Mouse (Mus musculus): ENCODE measurements around the gene Fip1l1. TPM values are rescaled to one million over a fixed set of nuclear protein-coding genes. Genes with fewer than 3 reads are reported as not detected.

The Fip1l1 gene
- 10 to 100 TPM; 14.1 to 19.0 (median 14.6) TPM for total RNA-seq (2022)

GRCm38 (mm10) chr5:74535240-74536021, at the start of gene Fip1l1:
Gene Fip1l1, plus strand, starts transcription at chr5:74535449.
- peak; percentile 71 to 82 for DNase-seq (ENCODE audit: low spot score in 2 of 2)

GRCm38 (mm10) chr5:74492705-74493104, 42.5 kb upstream of the Fip1l1 start:
- DNase-seq (ENCODE audit: low spot score in 2 of 2): no peak

- no peak for DNase-seq (ENCODE audit: low spot score in 2 of 2)
Measured at GRCm38 (mm10) chr5:74511686-74512085, 23.6 kb upstream of the Fip1l1 start.

DNA sequence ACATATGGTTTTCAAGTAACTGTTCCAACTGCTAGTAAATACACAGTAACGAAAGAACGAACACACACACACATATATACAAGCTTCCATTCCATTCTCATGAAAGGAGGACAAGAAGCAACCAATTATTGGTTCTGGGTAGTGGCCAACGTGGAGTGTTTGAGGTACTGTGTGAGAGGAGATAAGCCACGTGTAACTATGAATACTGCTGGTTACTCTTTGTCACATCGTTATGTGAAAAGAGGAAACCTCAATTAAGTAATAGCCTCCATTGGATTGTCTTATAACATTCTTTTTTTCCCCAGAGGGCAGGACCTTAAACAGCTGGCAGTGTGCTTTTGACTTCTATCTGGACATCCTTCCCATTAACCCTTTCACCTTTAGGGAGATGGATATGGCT, 8.2 kb upstream of the Fip1l1 start:
- DNase-seq (ENCODE audit: low spot score in 2 of 2): no peak

DNA sequence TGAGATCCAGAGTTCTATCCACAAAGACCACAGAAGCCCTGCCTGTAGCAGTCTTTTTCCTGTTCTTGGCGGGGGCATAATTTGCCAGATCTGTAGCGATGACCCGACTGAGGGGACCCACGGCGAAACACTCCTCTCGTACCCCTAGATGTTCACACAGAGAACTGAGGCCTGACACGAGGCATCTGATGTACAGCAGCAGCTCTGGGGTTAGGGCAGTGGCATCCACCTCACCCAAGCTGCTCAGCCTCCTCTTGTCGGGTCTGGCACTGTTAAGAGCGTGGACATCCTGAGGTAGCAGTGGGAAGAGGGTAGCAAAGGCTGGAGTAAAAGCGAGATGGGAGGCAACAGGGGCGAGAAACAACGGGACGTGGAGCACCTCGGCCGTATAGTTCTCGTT, 4.5 kb upstream of the Fip1l1 start:
- DNase-seq (ENCODE audit: low spot score in 2 of 2): no peak

DNA sequence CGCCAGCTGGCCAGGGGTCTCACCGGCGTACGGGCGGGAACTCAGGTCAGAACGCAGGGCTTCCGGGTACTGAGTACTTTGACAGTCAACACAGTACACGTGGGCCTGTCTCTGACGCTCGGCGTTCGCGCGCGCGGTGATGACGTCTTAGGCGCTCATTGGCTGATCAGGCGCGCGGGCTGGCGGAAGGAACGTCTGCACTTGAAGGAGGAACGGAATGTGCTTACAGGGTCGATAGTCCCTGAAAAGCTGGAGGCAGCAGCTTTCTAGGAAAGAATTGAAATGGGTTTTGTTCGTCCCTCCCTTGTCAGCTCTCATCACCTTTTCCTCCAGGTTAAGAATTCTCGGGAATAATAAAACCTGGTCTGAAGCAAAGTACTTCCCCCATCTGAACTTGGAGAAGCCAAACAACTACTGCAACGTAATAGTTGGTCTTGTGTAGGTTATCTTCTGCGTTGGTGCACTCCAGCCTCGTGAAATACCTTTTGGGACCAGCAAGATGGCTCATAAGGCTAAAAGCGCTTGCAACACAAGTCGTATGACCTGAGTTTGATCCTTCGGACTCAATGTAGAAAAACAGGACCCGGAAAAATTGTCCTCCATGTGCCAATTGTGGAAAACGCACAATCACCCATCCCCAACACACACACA, 3.5 kb upstream of the Fip1l1 start, which contains the start of gene Scfd2:
TSS of gene Scfd2 (minus strand) at position 130 of the 651 bp plus-strand sequence.
- peak; percentile 91 for DNase-seq (ENCODE audit: low spot score in 2 of 2)

DNA sequence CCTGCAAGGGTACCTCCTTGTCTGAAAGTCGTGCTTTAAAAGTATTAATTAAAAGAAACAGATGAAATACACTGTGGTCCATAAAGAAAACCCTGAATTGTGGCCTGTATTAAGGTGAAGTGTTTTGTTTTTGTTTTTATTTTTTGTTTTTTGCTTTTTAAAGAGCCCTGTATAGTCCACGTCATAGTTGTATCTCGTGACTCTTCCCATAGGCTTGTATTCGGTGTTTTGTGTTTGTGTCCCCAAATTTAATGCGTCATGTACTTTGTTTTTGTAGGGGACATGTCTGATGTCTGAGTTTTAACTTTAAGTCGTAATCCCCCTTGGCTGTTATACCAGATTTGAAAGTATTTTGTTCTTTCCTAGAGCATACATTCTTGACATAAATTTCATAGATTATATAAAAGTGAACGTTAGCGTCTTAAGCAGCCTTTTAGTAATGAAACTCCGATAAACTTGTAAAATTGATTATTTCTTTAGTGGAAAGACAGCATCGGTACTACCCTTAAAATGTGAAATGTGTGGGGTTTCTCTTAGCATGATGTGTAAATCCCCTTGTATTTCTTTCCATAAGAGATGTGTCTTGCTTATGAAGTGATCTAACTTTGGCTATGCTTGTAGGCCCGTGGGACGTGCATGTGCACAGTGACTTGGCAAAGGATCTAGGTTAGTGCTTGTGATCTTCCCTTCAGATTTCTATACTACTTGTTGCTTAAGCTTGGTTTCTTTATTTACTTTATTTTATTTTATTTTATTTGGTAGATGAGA, 1.1 kb downstream of the Fip1l1 start:
- no peak for DNase-seq (ENCODE audit: low spot score in 2 of 2)

DNA sequence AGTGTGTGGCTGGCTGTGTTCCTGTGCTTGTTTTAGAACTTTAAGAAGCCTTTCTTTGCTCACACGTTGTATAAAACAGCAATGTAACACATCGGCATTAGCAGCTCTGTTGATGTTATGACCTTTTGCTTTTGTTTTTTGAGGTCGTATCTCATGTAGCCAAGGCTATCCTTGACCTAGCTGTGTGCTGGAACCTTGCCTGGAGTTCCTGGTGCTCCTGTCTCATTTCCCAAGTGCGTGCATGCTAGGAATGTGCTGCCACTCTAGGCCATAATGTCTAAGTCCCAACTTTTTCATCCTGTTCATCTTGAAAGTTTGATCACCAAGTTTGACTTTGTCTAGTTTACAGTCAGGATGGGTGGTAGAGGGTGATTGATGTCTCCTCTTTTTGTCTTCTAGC, 10.4 kb downstream of the Fip1l1 start:
- DNase-seq (ENCODE audit: low spot score in 2 of 2): no peak

DNA sequence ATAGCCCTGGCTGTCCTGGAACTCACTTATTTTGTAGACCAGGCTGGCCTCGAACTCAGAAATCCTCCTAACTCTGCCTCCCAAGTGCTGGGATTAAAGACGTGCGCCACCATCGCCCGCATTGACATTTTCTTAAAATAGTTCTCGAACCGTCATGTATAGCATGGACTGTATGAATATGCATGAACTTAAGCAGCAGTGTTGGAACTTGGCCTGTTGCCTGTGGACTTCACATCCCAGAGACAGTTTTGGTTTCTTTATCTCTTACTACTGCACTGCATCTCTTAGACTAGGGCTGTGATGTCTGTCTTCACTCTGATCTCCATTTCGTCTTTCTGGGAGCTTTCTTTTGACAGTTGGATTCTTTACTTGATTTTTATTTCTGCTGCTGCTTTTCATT, 14.3 kb downstream of the Fip1l1 start:
- no peak for DNase-seq (ENCODE audit: low spot score in 2 of 2)

DNA sequence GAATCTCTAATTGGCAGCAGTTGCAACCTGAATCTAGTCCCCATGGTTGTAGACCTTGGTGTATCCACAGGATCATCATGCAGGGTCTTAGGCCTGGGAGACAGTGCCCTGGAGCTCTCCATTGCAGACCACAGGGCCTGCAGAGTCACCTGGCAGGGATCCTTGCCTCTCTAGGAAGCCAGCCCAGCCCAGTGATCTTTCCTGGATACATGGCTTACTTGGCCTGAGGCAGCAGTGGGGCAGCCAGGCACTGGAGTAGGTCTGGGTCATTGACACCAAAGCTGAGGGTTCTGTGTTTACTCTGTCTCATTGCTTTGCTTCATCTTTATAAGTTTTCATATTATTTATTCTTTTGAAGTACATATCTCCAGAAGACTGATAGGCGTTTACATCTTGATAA, 25.9 kb downstream of the Fip1l1 start:
- peak; percentile 5 to 32 for DNase-seq (ENCODE audit: low spot score in 2 of 2)

DNA sequence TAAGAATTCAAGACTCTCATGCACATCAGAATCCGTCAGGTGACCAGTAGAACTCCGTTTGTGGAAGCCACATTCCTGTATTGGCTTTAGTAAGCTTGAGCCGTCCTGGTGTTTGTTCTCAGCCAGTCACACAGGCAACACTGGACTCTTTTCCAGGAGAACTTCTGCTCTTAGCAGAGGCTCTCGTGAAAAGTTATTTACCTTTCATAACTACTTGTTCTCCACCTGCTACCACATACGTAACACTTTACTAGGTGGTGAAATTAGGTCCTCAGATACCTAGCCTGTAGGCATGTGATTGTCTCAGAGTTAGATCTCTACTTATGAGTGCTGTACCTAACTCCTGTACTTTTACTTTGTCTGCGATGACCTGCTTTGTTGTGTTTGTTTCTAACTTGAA, 36.5 kb downstream of the Fip1l1 start:
- no peak for DNase-seq (ENCODE audit: low spot score in 2 of 2)

DNA sequence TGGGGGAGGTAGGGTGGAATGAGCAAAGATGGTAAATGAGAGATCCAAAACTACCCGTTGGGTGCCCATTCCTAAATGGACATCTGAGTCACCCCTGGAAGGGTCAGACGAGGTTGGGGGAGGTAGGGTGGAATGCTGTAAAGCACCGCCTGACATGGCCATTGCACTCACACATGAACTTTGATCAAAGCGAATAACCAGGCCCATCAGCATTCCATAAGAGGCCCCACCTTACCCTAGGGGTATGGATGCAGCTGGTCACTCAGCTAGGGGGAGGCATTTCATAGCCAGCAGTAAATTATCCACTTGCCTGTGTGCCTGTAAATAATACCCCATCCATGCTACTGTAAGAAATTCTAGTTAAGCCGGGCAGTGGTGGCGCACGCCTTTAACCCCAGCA, 53.9 kb downstream of the Fip1l1 start:
- no peak for DNase-seq (ENCODE audit: low spot score in 2 of 2)

GRCm38 (mm10) chr5:74591413-74591812, 56.2 kb downstream of the Fip1l1 start:
- no peak for DNase-seq (ENCODE audit: low spot score in 2 of 2)

- no peak for DNase-seq (ENCODE audit: low spot score in 2 of 2)
Measured at GRCm38 (mm10) chr5:74593147-74593546, 57.9 kb downstream of the Fip1l1 start.

- DNase-seq (ENCODE audit: low spot score in 2 of 2): no peak
Measured at GRCm38 (mm10) chr5:74600010-74600409, 64.8 kb downstream of the Fip1l1 start.

DNA sequence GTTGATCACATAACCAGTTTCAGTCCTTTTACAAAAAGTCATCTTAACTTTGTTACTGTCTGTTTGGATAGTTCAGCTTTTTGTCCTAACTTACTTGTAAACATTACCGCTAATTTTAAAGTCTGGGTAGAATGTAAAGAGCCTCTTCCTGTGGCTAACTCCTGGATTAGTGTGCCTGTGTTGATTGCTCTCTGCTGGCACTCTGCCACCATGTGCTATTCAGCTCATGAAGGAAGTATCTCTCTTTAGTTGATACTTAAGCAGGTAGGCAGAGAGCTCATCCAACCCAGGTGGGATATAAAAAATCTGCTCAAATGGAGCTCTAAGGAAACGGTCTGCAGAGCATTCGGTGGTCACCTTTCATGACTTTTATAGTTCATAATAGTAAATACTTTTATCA, 65.9 kb downstream of the Fip1l1 start:
- no peak for DNase-seq (ENCODE audit: low spot score in 2 of 2)

DNA sequence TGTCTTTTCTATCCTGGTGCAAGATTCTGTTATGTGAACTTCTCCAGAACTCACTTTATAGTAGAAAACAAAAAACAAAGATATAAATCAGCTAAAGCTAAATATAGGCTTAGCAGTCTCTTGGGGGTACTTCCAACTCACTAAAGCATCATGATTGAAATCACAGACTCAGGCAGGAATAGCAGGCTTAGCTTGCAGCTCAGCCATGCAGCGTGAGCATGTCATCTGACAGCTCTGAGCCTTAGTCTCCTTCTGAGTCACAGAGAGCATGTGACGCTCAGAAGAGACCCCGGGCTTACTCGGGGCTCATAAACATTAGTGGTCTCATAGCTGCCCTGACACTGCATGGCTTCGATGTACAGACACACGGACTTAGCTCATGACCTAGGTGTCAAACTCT, 66.7 kb downstream of the Fip1l1 start:
- DNase-seq (ENCODE audit: low spot score in 2 of 2): no peak

DNA sequence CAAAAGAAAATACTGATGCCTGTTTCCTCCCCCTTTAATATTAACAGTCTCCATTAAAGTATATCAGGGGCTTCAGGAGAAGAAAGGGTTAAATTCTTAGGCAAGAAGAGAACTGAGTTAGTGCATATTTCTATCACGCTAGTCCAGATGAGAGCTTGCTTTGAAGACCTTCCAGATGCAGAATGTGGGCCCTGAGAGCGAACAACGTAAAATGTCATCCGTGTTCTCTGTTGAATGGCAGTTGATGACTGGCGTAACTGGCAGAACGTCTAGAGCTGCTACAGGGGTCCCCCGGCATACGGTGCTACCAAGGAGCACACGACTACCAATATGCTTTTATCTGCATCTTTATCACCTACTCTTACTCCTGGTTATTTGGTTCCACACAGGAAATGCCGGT, 67.1 kb downstream of the Fip1l1 start:
- DNase-seq (ENCODE audit: low spot score in 2 of 2): no peak

DNA sequence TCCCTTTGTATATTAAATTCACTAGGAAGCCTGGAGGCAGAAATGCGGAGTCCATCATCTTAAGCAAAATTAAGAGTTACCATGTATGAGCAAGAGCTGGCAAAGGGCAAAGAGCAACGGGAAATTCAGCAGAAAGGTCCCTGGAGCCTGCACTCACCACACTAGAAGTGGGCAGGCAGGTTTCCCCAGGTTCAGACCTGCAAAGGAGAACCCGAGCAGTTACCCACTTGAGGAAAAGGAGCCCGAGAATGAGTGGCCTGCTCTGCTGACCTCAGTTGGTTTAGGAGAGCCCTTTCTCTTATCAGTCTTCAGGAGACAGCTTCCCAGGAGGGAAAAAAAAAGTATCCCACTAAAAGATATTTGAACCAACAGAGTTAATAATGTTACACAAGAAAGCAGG, 68.1 kb downstream of the Fip1l1 start:
- DNase-seq (ENCODE audit: low spot score in 2 of 2): no peak

GRCm38 (mm10) chr5:74606213-74606612, 71.0 kb downstream of the Fip1l1 start:
- no peak for DNase-seq (ENCODE audit: low spot score in 2 of 2)

GRCm38 (mm10) chr5:74610511-74610910, 75.3 kb downstream of the Fip1l1 start:
- no peak for DNase-seq (ENCODE audit: low spot score in 2 of 2)

GRCm38 (mm10) chr5:74612713-74613112, 77.5 kb downstream of the Fip1l1 start:
- DNase-seq (ENCODE audit: low spot score in 2 of 2): no peak

All from gastrocnemius, adult 8-10 months (tissue).